Mouse (Mus musculus): ENCODE measurements around the gene Tmem167. TPM values are rescaled to one million over a fixed set of nuclear protein-coding genes. Genes with fewer than 3 reads are reported as not detected.

Tmem167 gene
- polyA plus RNA-seq, 1 experiment from 2014 or later, result 82.8 TPM

DNA sequence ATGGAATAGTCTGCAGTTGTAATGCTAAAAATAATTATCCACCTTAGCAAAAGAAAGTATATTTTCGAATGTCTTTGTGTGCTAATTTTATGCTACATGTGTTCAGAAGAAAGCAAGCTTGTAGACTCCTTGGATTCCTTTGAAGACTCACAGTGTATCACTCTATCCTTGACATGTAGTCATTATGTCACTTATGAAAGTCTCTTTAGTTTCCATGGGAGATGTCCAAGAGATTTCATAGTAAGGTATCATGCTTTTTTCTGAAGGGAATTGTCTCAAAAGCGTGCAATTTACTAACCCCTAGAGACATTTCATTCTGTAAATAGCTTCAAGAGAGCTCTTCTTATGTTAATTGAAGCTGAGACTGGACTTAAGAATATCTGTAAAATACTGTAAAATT lies 97.8 kb downstream of the Tmem167 start:
- ATAC-seq (ENCODE audit: insufficient number of reproducible peaks, insufficient read depth, low FRiP score, low TSS enrichment, low read depth), result no peak
- Histone ChIP-seq H3K9me3 (no peaks in the 10 kb centered on the region), H3K27ac (no peak overlapping the region), H3K4me1 (peaks cover 4% of the 10 kb centered on the region), H3K9ac (no peak overlapping the region), H3K4me3 (no peak overlapping the region), H3K4me2 (no peak overlapping the region), H3K27me3 (no peaks in the 10 kb centered on the region), H3K36me3 (no peaks in the 10 kb centered on the region)
- 50% methylated on average over 2 of the region's 2 CpGs for WGBS

DNA sequence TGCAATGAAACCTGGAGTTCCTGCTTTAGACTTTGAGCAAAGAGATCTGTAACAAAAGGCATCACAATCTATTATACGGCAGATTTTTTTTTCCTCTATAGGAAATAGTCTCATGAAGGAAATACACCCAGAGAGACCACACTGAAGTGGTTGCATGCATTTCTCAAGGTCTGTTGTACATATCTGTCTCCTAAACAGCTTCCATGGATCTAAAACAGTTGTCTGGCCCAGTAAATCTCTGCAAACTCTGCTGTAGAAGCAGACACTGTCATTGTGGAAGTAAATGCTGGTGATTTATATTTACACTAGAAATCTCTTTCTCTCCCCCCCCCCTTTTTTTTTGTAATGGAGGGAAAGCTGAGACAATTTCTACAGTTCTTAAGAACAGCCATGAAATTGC lies 99.1 kb downstream of the Tmem167 start:
- no peak for ATAC-seq (ENCODE audit: insufficient number of reproducible peaks, insufficient read depth, low FRiP score, low TSS enrichment, low read depth)
- Histone ChIP-seq H3K4me1 (peaks cover 10% of the 10 kb centered on the region), H3K4me3 (no peak overlapping the region), H3K27ac (no peak overlapping the region), H3K27me3 (no peaks in the 10 kb centered on the region), H3K36me3 (no peaks in the 10 kb centered on the region), H3K4me2 (no peak overlapping the region), H3K9ac (no peak overlapping the region), H3K9me3 (no peaks in the 10 kb centered on the region)
- 37% methylated on average over 1 of the region's 1 CpGs for WGBS

DNA sequence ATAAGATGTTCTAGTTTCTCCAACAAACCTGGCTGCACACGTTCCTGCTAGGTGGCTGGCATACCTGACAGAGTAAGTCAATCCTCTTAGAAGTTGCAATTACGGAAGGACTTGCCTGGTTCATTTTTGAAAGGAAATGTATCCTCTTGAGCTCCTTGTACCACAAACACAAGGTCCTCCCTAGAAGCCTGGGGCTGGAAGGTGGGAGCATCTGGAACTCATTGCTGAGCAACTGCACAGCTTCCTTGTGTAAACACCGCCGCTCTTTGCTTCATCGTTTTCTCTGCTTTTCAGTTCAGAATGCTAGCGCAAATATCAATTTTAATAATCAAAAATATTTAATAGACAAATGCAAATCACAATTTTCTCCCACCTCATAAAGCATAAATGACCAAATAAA lies 102.9 kb downstream of the Tmem167 start:
- Histone ChIP-seq H3K27ac (no peak overlapping the region), H3K4me1 (peaks cover 10% of the 10 kb centered on the region), H3K27me3 (no peaks in the 10 kb centered on the region), H3K9me3 (no peaks in the 10 kb centered on the region), H3K4me2 (0 out of 2 replicates have a peak overlapping the region, but pooled peaks have one; percentile 21), H3K4me3 (no peak overlapping the region), H3K9ac (no peak overlapping the region), H3K36me3 (no peaks in the 10 kb centered on the region)
- 16% methylated on average over 6 of the region's 6 CpGs for WGBS
- ATAC-seq (ENCODE audit: insufficient number of reproducible peaks, insufficient read depth, low FRiP score, low TSS enrichment, low read depth), result no peak

Other genes starting within 250 kb of the Tmem167 start
- 14.2 and 15.4 TPM in 2 replicates for gene Xrcc4, start 485 bp downstream of the Tmem167 start, polyA plus RNA-seq (2015; fragmentation: Nextera tagmentation; extraction: Ambion mirVana)